Mouse (Mus musculus): Measurements from ENCODE around the gene Apoa2. TPM values are rescaled to one million over a fixed set of nuclear protein-coding genes. Genes with fewer than 3 reads are reported as not detected.

Gene Apoa2
- polyA plus RNA-seq (2012; rRNA removed; ENCODE audit: low replicate concordance): 1.3 and 87.4 TPM in 2 replicates

DNA sequence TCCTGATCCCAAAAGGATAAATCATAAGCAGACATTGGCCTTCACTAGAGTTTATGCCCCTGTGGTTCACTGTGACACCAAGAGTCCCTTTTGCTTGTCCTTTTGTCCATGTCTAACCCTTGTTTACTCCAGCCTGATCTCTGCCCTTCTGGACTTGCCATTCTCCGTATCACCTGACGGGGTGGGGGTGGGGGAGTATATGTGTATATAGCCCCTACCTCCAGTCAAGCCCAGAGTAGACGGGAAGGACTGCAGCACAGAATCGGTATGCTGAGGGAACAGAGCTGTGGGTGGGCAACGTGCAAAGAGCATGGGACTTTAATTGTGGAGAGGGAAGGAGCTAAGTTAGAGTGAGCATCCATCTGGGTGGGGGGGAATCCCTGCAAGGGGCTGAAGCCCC lies at the start of gene Apoa2:
Gene Apoa2 (plus strand): TSS at position 198 of the 400 bp plus-strand sequence.

DNA sequence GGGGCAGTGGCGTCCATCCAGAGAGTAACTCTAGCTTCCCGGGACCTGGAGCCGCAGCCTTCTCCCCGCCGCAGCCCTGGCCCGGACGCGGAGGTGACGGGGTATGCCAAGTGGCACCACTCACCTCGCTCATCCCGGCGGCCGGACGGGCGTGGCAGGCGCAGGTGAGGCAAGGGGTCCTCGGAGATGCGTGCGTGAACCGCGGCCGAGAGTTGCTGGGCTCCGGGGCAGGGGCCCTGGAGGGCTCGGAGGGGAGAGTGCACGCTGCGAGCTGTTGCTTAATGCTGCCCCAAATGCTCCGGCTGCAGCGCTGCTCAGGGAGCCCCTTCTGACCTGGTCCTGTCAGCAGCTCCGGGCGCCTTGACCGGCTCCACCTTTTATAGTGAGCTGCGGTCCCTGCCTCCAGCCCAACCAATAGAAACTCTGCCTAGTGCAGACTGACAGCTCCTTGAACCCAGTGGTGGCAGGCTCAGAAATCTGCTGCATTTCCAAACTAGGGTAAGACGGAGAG lies 28.9 kb upstream of the Apoa2 start, which contains the start of gene Pcp4l1:
Gene Pcp4l1 (minus strand): TSS at position 382 of the 511 bp plus-strand sequence.

DNA sequence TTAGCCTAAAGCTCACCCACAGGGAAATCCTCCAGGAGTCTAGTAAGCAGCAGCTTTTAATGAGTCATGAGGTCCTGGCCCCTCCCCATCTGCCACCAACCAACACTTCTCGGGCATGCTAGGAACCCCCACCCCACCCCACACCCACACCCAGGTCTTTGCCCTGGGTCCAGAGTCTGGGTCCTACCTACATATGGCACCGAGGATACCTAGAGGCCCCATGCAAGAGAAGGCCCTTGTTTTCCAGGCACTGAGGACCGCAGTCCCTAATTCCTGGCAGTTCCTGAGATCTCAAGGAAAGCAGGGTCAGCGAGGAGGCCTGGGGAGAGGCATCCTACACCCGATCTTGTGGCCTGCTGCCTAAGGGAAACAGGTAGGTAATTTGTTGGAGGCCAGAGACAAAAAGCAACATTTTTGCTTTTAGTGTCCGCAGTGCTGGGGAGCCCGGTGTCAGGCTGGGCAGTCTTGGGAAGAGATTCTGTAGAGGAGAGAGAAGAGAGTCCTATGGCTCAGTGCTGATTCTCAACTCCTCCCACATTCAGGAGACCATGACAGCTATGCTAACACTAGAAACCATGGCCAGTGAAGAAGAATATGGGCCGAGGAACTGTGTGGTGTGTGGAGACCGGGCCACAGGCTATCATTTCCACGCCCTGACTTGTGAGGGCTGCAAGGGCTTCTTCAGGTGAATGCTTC lies 10.9 kb upstream of the Apoa2 start, which contains the start of gene Nr1i3:
Gene Nr1i3 (plus strand): TSS at position 170 of the 696 bp plus-strand sequence.

DNA sequence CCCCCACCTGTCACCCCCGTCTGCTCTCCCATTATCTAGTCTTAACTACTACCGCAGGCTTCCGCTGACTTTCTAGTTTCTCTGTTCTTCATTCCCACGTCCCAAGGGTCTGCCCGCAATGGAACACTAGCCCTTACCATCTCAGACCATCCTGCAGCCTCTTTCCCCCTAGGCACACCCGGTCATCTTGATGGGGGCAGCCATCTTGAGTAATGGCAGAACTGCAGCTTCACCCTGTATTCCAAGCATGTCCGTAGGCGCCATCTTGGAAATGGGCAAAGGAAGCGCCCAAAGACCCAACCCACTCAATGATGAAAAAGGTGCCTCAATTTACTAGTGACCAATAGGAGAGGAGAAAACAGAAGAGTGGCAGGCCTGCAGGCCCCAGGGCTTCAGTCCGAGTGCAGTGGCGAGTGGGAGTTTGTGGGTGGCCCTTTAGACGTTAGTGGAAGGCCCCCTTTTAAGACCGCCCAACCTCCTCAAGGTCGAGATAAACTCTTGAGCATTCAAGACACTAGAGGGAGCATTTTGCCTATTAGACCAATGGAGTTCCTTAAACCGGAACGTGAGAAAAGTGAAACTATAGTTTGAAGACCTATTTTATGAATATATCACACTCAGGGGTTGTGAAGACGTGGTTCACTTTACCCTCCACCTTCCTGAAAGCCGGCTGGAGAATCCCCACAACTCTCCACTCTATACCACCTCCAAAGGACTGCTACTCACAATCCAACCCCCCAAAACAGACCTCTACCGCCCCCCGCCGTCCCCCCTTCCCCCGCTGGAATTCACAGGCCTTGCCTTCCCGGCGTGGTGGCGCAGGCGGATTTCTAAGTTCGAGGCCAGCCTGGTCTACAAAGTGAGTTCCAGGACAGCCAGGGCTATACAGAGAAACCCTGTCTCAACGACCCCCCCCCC lies 2.4 kb upstream of the Apoa2 start, which contains the start of gene Tomm40l:
Gene Tomm40l (minus strand): TSS at position 277 of the 918 bp plus-strand sequence.

DNA sequence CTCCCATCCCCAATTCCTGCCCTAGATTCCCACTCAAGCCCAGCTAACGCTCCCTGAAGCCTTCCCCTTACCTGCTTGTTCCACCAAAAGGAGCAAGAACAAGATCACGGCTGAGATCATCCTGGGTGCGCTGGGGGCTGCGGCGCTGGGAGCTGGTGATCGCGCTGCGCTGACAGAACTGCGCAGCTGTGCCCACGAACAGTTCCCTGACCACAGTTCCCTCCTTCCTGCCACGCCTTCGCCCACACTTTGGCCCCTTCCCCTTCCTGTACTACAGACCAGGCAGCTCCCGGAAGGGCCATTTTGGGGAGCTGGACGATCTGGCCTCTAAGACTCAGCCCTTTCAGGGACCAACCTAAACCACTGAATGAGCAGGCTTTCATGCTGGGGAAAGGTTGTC lies 9.3 kb downstream of the Apoa2 start, which contains the start of gene Fcer1g:
Gene Fcer1g (minus strand): TSS at position 240 of the 400 bp plus-strand sequence.

DNA sequence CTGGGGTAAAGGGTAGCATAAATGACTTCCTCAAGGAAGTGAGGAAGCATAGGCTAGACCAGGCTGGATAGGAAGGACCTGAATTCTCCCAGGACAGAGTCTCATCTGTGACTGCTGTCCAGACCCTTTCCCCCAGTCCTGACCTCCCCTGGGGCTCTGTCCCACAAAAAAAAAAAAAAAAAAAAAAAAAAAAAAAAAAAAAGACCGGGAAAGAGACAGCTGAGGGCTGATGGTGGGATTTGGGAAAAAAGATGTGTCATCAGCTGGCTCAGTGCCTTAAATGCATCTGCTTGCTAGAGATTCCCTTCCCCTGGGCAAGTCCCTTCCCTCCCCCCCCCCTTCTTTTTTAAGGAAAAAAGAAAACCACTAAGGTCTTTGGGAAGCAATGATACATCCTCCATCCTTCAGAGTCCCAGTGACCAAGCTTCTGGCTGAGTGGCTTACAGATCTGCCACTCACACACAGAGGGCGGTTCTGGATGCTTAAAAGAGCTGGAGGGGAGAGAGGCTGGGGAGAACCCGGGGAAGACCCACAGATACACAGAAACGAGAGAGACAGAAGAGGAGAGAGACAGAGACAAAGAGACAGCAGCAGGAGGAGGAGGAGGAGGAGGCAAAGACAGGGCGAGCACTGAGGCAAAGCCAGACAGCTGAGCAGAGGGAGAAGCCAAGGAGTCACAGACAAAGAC lies 25.2 kb downstream of the Apoa2 start, which contains the start of gene Adamts4:
Gene Adamts4 (plus strand): TSS at position 509 of the 688 bp plus-strand sequence.

DNA sequence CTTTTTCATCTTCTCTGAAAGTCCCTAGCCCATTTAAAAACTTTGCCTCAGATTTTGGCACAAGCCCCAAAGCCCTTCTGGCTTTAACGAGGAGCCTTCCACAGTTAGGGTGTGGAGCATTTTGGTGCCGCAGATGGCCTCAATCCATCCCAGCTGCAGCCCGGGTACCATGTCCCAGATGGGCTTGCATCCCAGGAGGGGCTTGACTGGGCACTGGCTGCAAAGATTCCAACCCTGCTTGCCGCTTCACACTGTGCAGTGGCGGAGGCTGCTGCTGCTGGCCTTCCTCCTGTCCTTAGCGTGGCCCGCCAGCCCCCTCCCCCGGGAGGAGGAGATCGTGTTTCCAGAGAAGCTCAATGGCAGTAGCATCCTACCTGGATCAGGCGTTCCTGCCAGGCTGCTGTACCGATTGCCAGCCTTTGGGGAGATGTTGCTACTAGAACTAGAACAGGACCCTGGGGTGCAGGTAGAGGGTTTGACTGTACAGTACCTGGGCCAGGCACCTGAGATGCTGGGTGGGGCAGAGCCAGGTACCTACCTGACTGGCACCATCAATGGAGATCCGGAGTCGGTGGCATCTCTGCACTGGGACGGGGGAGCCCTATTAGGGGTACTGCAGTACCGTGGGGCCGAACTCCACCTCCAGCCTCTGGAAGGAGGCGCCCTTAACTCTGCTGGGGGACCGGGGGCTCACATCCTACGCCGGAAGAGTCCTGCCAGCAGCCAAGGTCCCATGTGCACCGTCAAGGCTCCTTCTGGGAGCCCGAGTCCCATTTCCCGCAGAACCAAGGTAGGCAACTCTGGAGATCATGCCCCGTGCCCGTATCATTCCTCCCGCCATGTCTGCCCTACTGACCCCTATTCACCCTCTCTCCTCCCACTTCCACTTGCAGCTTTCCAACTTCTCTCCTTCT lies 26.1 kb downstream of the Apoa2 start, which contains the start of gene Ndufs2:
Gene Ndufs2 (minus strand): TSS at position 709 of the 914 bp plus-strand sequence.

DNA sequence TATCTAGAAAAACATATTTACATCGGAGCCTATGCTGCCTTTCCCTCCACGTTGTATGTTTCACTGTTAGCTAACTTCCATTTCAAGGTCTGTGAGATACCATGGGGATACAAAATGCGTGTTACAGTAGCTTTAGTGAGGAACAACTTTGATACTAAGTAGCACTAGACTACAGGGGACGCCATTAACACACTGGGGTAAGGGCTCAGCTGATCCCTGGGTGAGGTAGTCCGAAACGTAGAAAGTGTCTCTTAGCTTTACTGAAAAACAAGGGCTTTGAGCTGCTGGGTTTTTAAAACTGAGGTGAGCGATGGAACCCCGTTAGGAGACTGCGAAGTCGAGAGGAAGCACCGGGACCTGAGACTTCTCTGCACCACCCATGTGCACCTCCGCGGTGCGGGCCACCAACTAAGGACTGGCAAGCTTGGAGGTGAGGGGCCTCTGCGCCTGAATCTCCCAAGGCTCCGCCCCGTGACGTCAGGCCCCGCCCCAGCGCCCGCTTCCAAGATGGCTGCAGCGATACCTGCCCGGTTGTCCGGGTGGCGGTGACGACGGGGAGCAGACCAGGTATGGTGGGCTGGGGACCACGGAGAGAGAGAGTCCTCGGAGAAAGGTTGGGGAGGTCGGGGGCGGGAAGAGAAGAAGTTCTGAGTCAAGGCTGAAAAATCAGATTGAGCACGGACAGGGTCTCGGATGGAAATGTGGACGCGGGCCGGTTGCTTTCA lies 45.2 kb downstream of the Apoa2 start, which contains the start of gene B4galt3:
Gene B4galt3 (plus strand): TSS at position 481 of the 725 bp plus-strand sequence.

Other genes starting within 250 kb of the Apoa2 start
- gene Fcgr2b, start 248.5 kb upstream of the Apoa2 start, polyA plus RNA-seq (2012; rRNA removed; ENCODE audit: low replicate concordance): 34.2 and 53.0 TPM in 2 replicates
- 1.2 and 2.8 TPM in 2 replicates for gene Fcgr4, start 206.1 kb upstream of the Apoa2 start, polyA plus RNA-seq (2012; rRNA removed; ENCODE audit: low replicate concordance)
- 22.5 and 52.0 TPM in 2 replicates for gene Fcgr3, start 160.1 kb upstream of the Apoa2 start, polyA plus RNA-seq (2012; rRNA removed; ENCODE audit: low replicate concordance)
- gene Cfap126, start 111.1 kb upstream of the Apoa2 start, polyA plus RNA-seq (2012; rRNA removed; ENCODE audit: low replicate concordance): 4.5 and 9.9 TPM in 2 replicates
- 220 and 421 TPM in 2 replicates for gene Sdhc, start 74.5 kb upstream of the Apoa2 start, polyA plus RNA-seq (2012; rRNA removed; ENCODE audit: low replicate concordance)
- 112 and 212 TPM in 2 replicates for gene Mpz, start 74.3 kb upstream of the Apoa2 start, polyA plus RNA-seq (2012; rRNA removed; ENCODE audit: low replicate concordance)
- gene Pcp4l1, start 28.8 kb upstream of the Apoa2 start, polyA plus RNA-seq (2012; rRNA removed; ENCODE audit: low replicate concordance): 5.2 and 13.0 TPM in 2 replicates
- gene Nr1i3, start 11.1 kb upstream of the Apoa2 start, polyA plus RNA-seq (2012; rRNA removed; ENCODE audit: low replicate concordance): 0.30 TPM in 1 of 2 replicates, not detected in the other
- gene Tomm40l, start 2.5 kb upstream of the Apoa2 start, polyA plus RNA-seq (2012; rRNA removed; ENCODE audit: low replicate concordance): 37.7 and 47.3 TPM in 2 replicates
- gene Fcer1g, start 9.3 kb downstream of the Apoa2 start, polyA plus RNA-seq (2012; rRNA removed; ENCODE audit: low replicate concordance): 178 and 219 TPM in 2 replicates
- 4.9 and 7.1 TPM in 2 replicates for gene Adamts4, start 25.4 kb downstream of the Apoa2 start, polyA plus RNA-seq (2012; rRNA removed; ENCODE audit: low replicate concordance)
- gene Ndufs2, start 26.3 kb downstream of the Apoa2 start, polyA plus RNA-seq (2012; rRNA removed; ENCODE audit: low replicate concordance): 124 and 262 TPM in 2 replicates
- gene B4galt3, start 45.3 kb downstream of the Apoa2 start, polyA plus RNA-seq (2012; rRNA removed; ENCODE audit: low replicate concordance): 67.0 and 79.3 TPM in 2 replicates
- gene Ppox, start 56.1 kb downstream of the Apoa2 start, polyA plus RNA-seq (2012; rRNA removed; ENCODE audit: low replicate concordance): 51.7 and 64.2 TPM in 2 replicates
- gene Usp21, start 62.9 kb downstream of the Apoa2 start, polyA plus RNA-seq (2012; rRNA removed; ENCODE audit: low replicate concordance): 53.9 and 55.7 TPM in 2 replicates
- 15.9 and 23.3 TPM in 2 replicates for gene Ufc1, start 70.0 kb downstream of the Apoa2 start, polyA plus RNA-seq (2012; rRNA removed; ENCODE audit: low replicate concordance)
- gene Dedd, start 104.1 kb downstream of the Apoa2 start, polyA plus RNA-seq (2012; rRNA removed; ENCODE audit: low replicate concordance): 33.8 and 37.4 TPM in 2 replicates
- 55.1 and 59.6 TPM in 2 replicates for gene Nit1, start 120.6 kb downstream of the Apoa2 start, polyA plus RNA-seq (2012; rRNA removed; ENCODE audit: low replicate concordance)
- 4.9 and 12.0 TPM in 2 replicates for gene Pfdn2, start 120.6 kb downstream of the Apoa2 start, polyA plus RNA-seq (2012; rRNA removed; ENCODE audit: low replicate concordance)
- gene Klhdc9, start 135.7 kb downstream of the Apoa2 start, polyA plus RNA-seq (2012; rRNA removed; ENCODE audit: low replicate concordance): 0.57 and 0.85 TPM in 2 replicates
- 11.0 and 17.5 TPM in 2 replicates for gene Nectin4, start 145.0 kb downstream of the Apoa2 start, polyA plus RNA-seq (2012; rRNA removed; ENCODE audit: low replicate concordance)
- gene Arhgap30, start 163.9 kb downstream of the Apoa2 start, polyA plus RNA-seq (2012; rRNA removed; ENCODE audit: low replicate concordance): 25.7 and 38.8 TPM in 2 replicates
- 90.8 and 91.2 TPM in 2 replicates for gene Usf1, start 186.3 kb downstream of the Apoa2 start, polyA plus RNA-seq (2012; rRNA removed; ENCODE audit: low replicate concordance)
- 1.5 and 3.1 TPM in 2 replicates for gene Tstd1, start 193.8 kb downstream of the Apoa2 start, polyA plus RNA-seq (2012; rRNA removed; ENCODE audit: low replicate concordance)
- gene F11r, start 212.5 kb downstream of the Apoa2 start, polyA plus RNA-seq (2012; rRNA removed; ENCODE audit: low replicate concordance): 34.4 and 58.0 TPM in 2 replicates

Data from mammary gland, adult 2 months (tissue).